Mouse (Mus musculus) cerebellum, adult 2 months (tissue): ENCODE results near the gene Pde10a.

ENCODE experiments used
- CTCF ChIP-seq: fragments of 200-500 bp; IDR thresholded peaks from 2 replicates; pipeline ENCODE4 v1.5.1; 2011; ENCODE audit warnings: low read depth, mild to moderate bottlenecking, control low read depth, low read length, moderate library complexity, borderline replicate concordance; ENCODE audit not compliant: insufficient read depth
- POLR2A ChIP-seq: fragments of 200-500 bp; IDR thresholded peaks from 2 replicates; pipeline ENCODE4 v1.6.1; 2011; ENCODE audit warnings: low read length, control low read depth, borderline replicate concordance; ENCODE audit not compliant: insufficient read depth

DNA sequence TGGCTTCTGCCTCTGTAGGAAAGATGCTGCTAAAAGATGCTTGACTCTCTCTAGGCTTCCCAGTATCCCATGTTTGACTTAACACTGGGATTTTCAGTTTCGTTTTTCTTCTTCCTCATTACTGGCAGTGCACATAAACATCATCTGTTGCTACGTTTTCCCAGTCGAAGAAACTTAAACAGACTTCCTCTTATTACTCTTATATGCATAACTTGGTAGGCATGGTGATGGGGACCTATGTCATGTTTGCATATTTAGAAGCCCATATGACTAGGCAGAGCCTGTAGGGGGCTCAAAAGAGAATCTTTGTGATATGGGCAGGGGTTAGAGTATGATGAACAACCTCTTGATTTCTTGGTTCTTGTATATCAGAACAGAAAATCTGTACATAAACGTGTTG is 224.3 kb downstream of the Pde10a start:
- TF ChIP-seq CTCF (no peak), POLR2A (no peak)
